10 mouse cellular contexts compared by ENCODE assay signal in genomic region chr2:71453917-71454260, GRCm38 (mm10). TPM values are rescaled to one million over a fixed set of nuclear protein-coding genes. Genes with fewer than 3 reads are reported as not detected.
DNase-seq lines count a peak whose midpoint lies in the region; ATAC-seq and TF ChIP-seq lines count a peak whose summit lies in the region.
"Had no signal": no experiment of that assay in that cellular context is flagged by ENCODE, and none has a peak within 500 bp of the region (broad histone marks: within the 10 kb centered on the region; RNA-seq: fewer than 3 reads in every experiment).

No protein-coding gene starts in this region.

- no peaks in the 10 kb centered on the region for H3K27me3 ChIP-seq in erythroblast, embryonic 14.5 days (ENCODE audit: control insufficient read depth)
- no peaks in the 10 kb centered on the region for H3K27me3 ChIP-seq in neural tube, embryonic 11.5 days (ENCODE audit: control insufficient read depth, insufficient read depth, low read length)
- peaks cover 8% of the 10 kb centered on the region for H3K27me3 ChIP-seq in liver, embryonic 13.5 days
- H3K27me3 ChIP-seq in thymus, adult 2 months (ENCODE audit: control insufficient read depth, insufficient read depth, low read length): no peaks in the 10 kb centered on the region; the same call in 1 of the 2 replicates

- WGBS in neural tube, embryonic 11.5 days: 55% methylated on average over 4 of the region's 4 CpGs
- 27% methylated on average over 4 of the region's 4 CpGs for WGBS in liver, embryonic 13.5 days (ENCODE audit: insufficient replicate concordance)
- WGBS in thymus, adult 2 months: 35% methylated on average over 4 of the region's 4 CpGs

- no peak for ATAC-seq in erythroblast, adult 5-6 weeks (replicated peaks; ENCODE audit: low FRiP score, poor library complexity, severe bottlenecking)
- ATAC-seq in neural tube, embryonic 11.5 days (ENCODE audit: insufficient read depth, low FRiP score, low TSS enrichment): no peak
- ATAC-seq in liver, embryonic 13.5 days (ENCODE audit: low read depth): no peak

- peaks cover 16% of the 10 kb centered on the region for H3K36me3 ChIP-seq in erythroblast, embryonic 14.5 days (ENCODE audit: control insufficient read depth)
- H3K36me3 ChIP-seq in neural tube, embryonic 11.5 days (ENCODE audit: control insufficient read depth, insufficient read depth, low read length): no peaks in the 10 kb centered on the region
- H3K36me3 ChIP-seq in liver, embryonic 13.5 days: no peaks in the 10 kb centered on the region
- no peaks in the 10 kb centered on the region for H3K36me3 ChIP-seq in thymus, adult 2 months (ENCODE audit: control insufficient read depth, insufficient read depth, low read length)

- H3K4me1 ChIP-seq in erythroblast, embryonic 14.5 days (ENCODE audit: control insufficient read depth): peaks cover 71% of the 10 kb centered on the region
- H3K4me1 ChIP-seq in neural tube, embryonic 11.5 days (ENCODE audit: control insufficient read depth, insufficient read depth, low read length): no peaks in the 10 kb centered on the region
- H3K4me1 ChIP-seq in liver, embryonic 13.5 days (replicated peaks): peaks cover 65% of the 10 kb centered on the region
- H3K4me1 ChIP-seq in thymus, adult 2 months (replicated peaks; ENCODE audit: control insufficient read depth, insufficient read depth, low read length): no peaks in the 10 kb centered on the region

- no peak for DNase-seq in neural tube, embryonic 11.5 days (ENCODE audit: low spot score)
- no peak for DNase-seq in neural tube, embryonic 10.5 days (ENCODE audit: extremely low spot score, low spot score)
- no peak for DNase-seq in liver, embryonic 13.5 days
- DNase-seq in embryo, embryonic 11 days: no peak
- DNase-seq in frontal cortex, postnatal 36 days (ENCODE audit: low spot score in 2 of 2): no peak
- DNase-seq in thymus, adult 2 months: no peak
- DNase-seq: adrenal gland, postnatal 36 days; gastrocnemius, postnatal 14 days had no signal

- no peak overlapping the region; the same call in 1 of the 2 replicates for H3K9ac ChIP-seq in neural tube, embryonic 11.5 days (ENCODE audit: low read length)
- peak overlapping the region; percentile 80 for H3K9ac ChIP-seq in liver, embryonic 13.5 days

- TF ChIP-seq POLR2A in thymus, adult 2 months (IDR thresholded peaks at IDR 0.05; ENCODE audit: control insufficient read depth, extremely low read depth, insufficient read depth, low read length, poor library complexity): no peak

- H3K27ac ChIP-seq in neural tube, embryonic 11.5 days (ENCODE audit: low read depth, low read length): no peak overlapping the region
- peak overlapping the region; percentile 84 for H3K27ac ChIP-seq in liver, embryonic 13.5 days
- no peak overlapping the region for H3K27ac ChIP-seq in thymus, adult 2 months (ENCODE audit: control insufficient read depth, insufficient read depth, low read length)

- H3K4me3 ChIP-seq in erythroblast, embryonic 14.5 days (replicated peaks): peak overlapping the region; percentile 90
- H3K4me3 ChIP-seq in neural tube, embryonic 11.5 days (ENCODE audit: low read depth, low read length): peak overlapping the region; percentile 62
- H3K4me3 ChIP-seq in liver, embryonic 13.5 days (replicated peaks): peak overlapping the region; percentile 79
- no peak overlapping the region for H3K4me3 ChIP-seq in thymus, adult 2 months (ENCODE audit: control insufficient read depth, insufficient read depth, low read length)

- peak overlapping the region; percentile 59 for H3K4me2 ChIP-seq in neural tube, embryonic 11.5 days (ENCODE audit: low read depth)
- H3K4me2 ChIP-seq in liver, embryonic 13.5 days: peak overlapping the region; percentile 79

- TF ChIP-seq CTCF in thymus, adult 2 months (IDR thresholded peaks at IDR 0.05; ENCODE audit: borderline replicate concordance, control insufficient read depth, extremely low read depth, insufficient read depth, low read length, poor library complexity): no peak

- peaks cover 5% of the 10 kb centered on the region; the same call in 1 of the 2 replicates for H3K9me3 ChIP-seq in erythroblast, embryonic 14.5 days (ENCODE audit: control insufficient read depth, low read length)
- no peaks in the 10 kb centered on the region for H3K9me3 ChIP-seq in neural tube, embryonic 11.5 days (ENCODE audit: control insufficient read depth, low read length)
- H3K9me3 ChIP-seq in liver, embryonic 13.5 days (replicated peaks): no peaks in the 10 kb centered on the region

RNA-seq across cellular contexts. Expression of gene Metap1d, which starts 0.8 kb away (rescaled TPM):
- polyA plus RNA-seq in erythroblast, embryonic 14.5 days (2012): 1.4 and 3.1 TPM in 2 replicates
- total RNA-seq in erythroblast, adult 5-6 weeks (2015; ENCODE audit: low replicate concordance): 1.3 and 6.3 TPM in 2 replicates
- total RNA-seq in erythroblast, adult 5-6 weeks (2017; ENCODE audit: low replicate concordance): 5.9 and 8.4 TPM in 2 replicates
- polyA plus RNA-seq in neural tube, embryonic 11.5 days (2014; fragmentation: Nextera tagmentation; extraction: Ambion mirVana): 33.2 and 36.1 TPM in 2 replicates
- 23.2 and 24.9 TPM in 2 replicates for polyA plus RNA-seq in liver, embryonic 13.5 days (2015; fragmentation: Nextera tagmentation; extraction: Ambion mirVana)
- polyA plus RNA-seq in thymus, adult 2 months (2012; rRNA removed): 19.6 and 25.5 TPM in 2 replicates
